Mouse (Mus musculus) lung, postnatal 36 days (tissue): ENCODE results near the gene Igsf1.

ENCODE experiments used
- DNase-seq: peaks from one replicate; pipeline ENCODE4 v3.0.0; 2022; ENCODE audit warnings: mixed read lengths

The Igsf1 gene

GRCm38 (mm10) chrX:49797213-49798019 is at the start of gene Igsf1:
Igsf1 (minus strand) TSS chrX:49797749.
- DNase-seq: peak; percentile 23

GRCm38 (mm10) chrX:49770828-49771227 is 26.7 kb downstream of the Igsf1 start:
- peak; percentile 10 for DNase-seq

- no peak for DNase-seq
Measured at GRCm38 (mm10) chrX:49745192-49745591, 52.4 kb downstream of the Igsf1 start.

GRCm38 (mm10) chrX:49734959-49735358 is 62.6 kb downstream of the Igsf1 start, which contains the start of gene Olfr1321:
Olfr1321 (minus strand) TSS chrX:49735059.
- no peak for DNase-seq
